Mouse (Mus musculus) embryonic facial prominence, embryonic 14.5 days (tissue): ENCODE measurements around the gene Dock1. TPM values are rescaled to one million over a fixed set of nuclear protein-coding genes. Genes with fewer than 3 reads are reported as not detected.

ENCODE experiments used
- ATAC-seq: fragments of 200-750 bp; cut with Nextera tagmentation; 2 replicates; pipeline ENCODE4 v1.8.0; 2017; ENCODE audit warnings: low read depth, moderate number of reproducible peaks, moderate TSS enrichment
- DNase-seq: peaks from one replicate; pipeline ENCODE4 v3.0.0-alpha.2; 2015; ENCODE audit warnings: low spot score
- H3K27ac ChIP-seq: fragments of 300-500 bp; sonication (generic); replicated peaks from 2 replicates; pipeline ENCODE4 v1.5.1; 2014; ENCODE audit warnings: low read depth, mild to moderate bottlenecking, low read length, moderate library complexity
- H3K27me3 ChIP-seq: fragments of 300-500 bp; sonication (generic); replicated peaks from 2 replicates; pipeline ENCODE4 v1.6.1; 2014; ENCODE audit warnings: low read length; ENCODE audit not compliant: control insufficient read depth, insufficient read depth
- H3K36me3 ChIP-seq: fragments of 300-500 bp; sonication (generic); 2 replicates; pipeline ENCODE4 v1.6.1; 2014; ENCODE audit warnings: low read length, mixed read lengths; ENCODE audit not compliant: control insufficient read depth, insufficient read depth
- H3K4me1 ChIP-seq: fragments of 300-500 bp; sonication (generic); 2 replicates; pipeline ENCODE4 v1.6.1; 2014; ENCODE audit warnings: antibody characterized with exemption, low read length; ENCODE audit not compliant: control insufficient read depth, insufficient read depth
- H3K4me2 ChIP-seq: fragments of 300-500 bp; sonication (generic); 2 replicates; pipeline ENCODE4 v1.6.1; 2014; ENCODE audit warnings: low read depth, mild to moderate bottlenecking, low read length, moderate library complexity, mixed read lengths
- H3K4me3 ChIP-seq: fragments of 300-500 bp; sonication (generic); 2 replicates; pipeline ENCODE4 v1.5.1; 2014; ENCODE audit warnings: low read depth, mild to moderate bottlenecking, low read length
- H3K9ac ChIP-seq: fragments of 300-500 bp; sonication (generic); 2 replicates; pipeline ENCODE4 v1.6.1; 2014; ENCODE audit warnings: low read depth, mild to moderate bottlenecking, low read length, moderate library complexity, mixed read lengths
- H3K9me3 ChIP-seq: fragments of 300-500 bp; sonication (generic); 2 replicates; pipeline ENCODE4 v1.6.1; 2016; ENCODE audit warnings: low read length; ENCODE audit not compliant: control insufficient read depth
- WGBS: fragments of 180-500 bp; shearing (Covaris S2); extraction: QIAGEN DNeasy Blood & Tissue Kit; methylation state at CpG from one replicate; pipeline ENCODE4 v1.1.7; 2014; 5-methylcytosine and 5-hydroxymethylcytosine counted together
- polyA plus RNA-seq: library from polyadenylated mRNA; unstranded; fragments of >200 nt; fragmentation: Nextera tagmentation; extraction: Ambion mirVana; gene quantifications from 2 replicates; pipeline ENCODE4 v1.2.1, GENCODE M21; 2014

Dock1 gene
- polyA plus RNA-seq, 1 experiment from 2014 or later, result 35.6 TPM

- Histone ChIP-seq H3K4me1 (peaks cover 1% of the 10 kb centered on the region; the same call in 1 of the 2 replicates), H3K36me3 (no peaks in the 10 kb centered on the region), H3K9ac (no peak overlapping the region), H3K9me3 (no peaks in the 10 kb centered on the region), H3K27me3 (no peaks in the 10 kb centered on the region), H3K27ac (no peak overlapping the region), H3K4me3 (no peak overlapping the region), H3K4me2 (no peak overlapping the region)
- ATAC-seq (no peak), DNase-seq (no peak)
- WGBS, result 75% methylated on average over 7 of the region's 7 CpGs
Observed at GRCm38 (mm10) chr7:134943701-134944100, 273.2 kb downstream of the Dock1 start.

GRCm38 (mm10) chr7:134945925-134946716 is 275.7 kb downstream of the Dock1 start:
- 90% methylated on average over 7 of the region's 7 CpGs for WGBS
- DNase-seq (no peak), ATAC-seq (no peak)
- Histone ChIP-seq H3K9me3 (no peaks in the 10 kb centered on the region), H3K36me3 (no peaks in the 10 kb centered on the region), H3K9ac (no peak overlapping the region), H3K4me2 (no peak overlapping the region), H3K27me3 (no peaks in the 10 kb centered on the region), H3K4me3 (no peak overlapping the region), H3K4me1 (no peaks in the 10 kb centered on the region), H3K27ac (no peak overlapping the region)

- no peaks in the 10 kb centered on the region for H3K9me3 ChIP-seq
- no peak overlapping the region for H3K9ac ChIP-seq
- H3K27ac ChIP-seq, result no peak overlapping the region
- no peak overlapping the region for H3K4me2 ChIP-seq
- no peaks in the 10 kb centered on the region for H3K4me1 ChIP-seq
- no peak overlapping the region for H3K4me3 ChIP-seq
- no peak for ATAC-seq
- no peak for DNase-seq
- no peaks in the 10 kb centered on the region for H3K36me3 ChIP-seq
- WGBS, result 92% methylated on average over 6 of the region's 6 CpGs
- no peaks in the 10 kb centered on the region for H3K27me3 ChIP-seq
Observed at GRCm38 (mm10) chr7:134959086-134959485, 288.6 kb downstream of the Dock1 start.

GRCm38 (mm10) chr7:134960871-134961270 is 290.4 kb downstream of the Dock1 start:
- ATAC-seq (no peak), DNase-seq (no peak)
- no peak overlapping the region for H3K27ac ChIP-seq
- H3K9me3 ChIP-seq, result no peaks in the 10 kb centered on the region
- H3K4me3 ChIP-seq, result no peak overlapping the region
- no peaks in the 10 kb centered on the region for H3K36me3 ChIP-seq
- no peak overlapping the region for H3K4me2 ChIP-seq
- H3K4me1 ChIP-seq, result no peaks in the 10 kb centered on the region
- no peaks in the 10 kb centered on the region for H3K27me3 ChIP-seq
- H3K9ac ChIP-seq, result no peak overlapping the region
- 57% methylated on average over 4 of the region's 4 CpGs for WGBS

- 75% methylated on average over 2 of the region's 2 CpGs for WGBS
- H3K9me3 ChIP-seq, result no peaks in the 10 kb centered on the region
- H3K9ac ChIP-seq, result no peak overlapping the region
- DNase-seq, result no peak
- H3K4me3 ChIP-seq, result no peak overlapping the region
- ATAC-seq, result no peak
- H3K27ac ChIP-seq, result no peak overlapping the region
- H3K4me1 ChIP-seq, result no peaks in the 10 kb centered on the region
- H3K4me2 ChIP-seq, result no peak overlapping the region
- H3K27me3 ChIP-seq, result no peaks in the 10 kb centered on the region
- no peaks in the 10 kb centered on the region for H3K36me3 ChIP-seq
Observed at GRCm38 (mm10) chr7:134961608-134962007, 291.2 kb downstream of the Dock1 start.

GRCm38 (mm10) chr7:134990244-134990643 is 319.8 kb downstream of the Dock1 start:
- Histone ChIP-seq H3K4me2 (no peak overlapping the region), H3K27ac (no peak overlapping the region), H3K4me3 (no peak overlapping the region), H3K9me3 (no peaks in the 10 kb centered on the region), H3K9ac (no peak overlapping the region), H3K36me3 (peaks cover 16% of the 10 kb centered on the region; the same call in 1 of the 2 replicates), H3K27me3 (no peaks in the 10 kb centered on the region), H3K4me1 (no peaks in the 10 kb centered on the region)
- ATAC-seq (no peak), DNase-seq (no peak)
- WGBS, result 86% methylated on average over 3 of the region's 3 CpGs

- no peak for DNase-seq
- 83% methylated on average over 2 of the region's 2 CpGs for WGBS
- no peaks in the 10 kb centered on the region for H3K4me1 ChIP-seq
- H3K9ac ChIP-seq, result no peak overlapping the region
- ATAC-seq, result no peak
- no peak overlapping the region for H3K4me2 ChIP-seq
- no peaks in the 10 kb centered on the region for H3K27me3 ChIP-seq
- H3K4me3 ChIP-seq, result no peak overlapping the region
- peaks cover 16% of the 10 kb centered on the region; the same call in 1 of the 2 replicates for H3K36me3 ChIP-seq
- no peak overlapping the region for H3K27ac ChIP-seq
- no peaks in the 10 kb centered on the region for H3K9me3 ChIP-seq
Observed at GRCm38 (mm10) chr7:134990911-134991310, 320.5 kb downstream of the Dock1 start.

- Histone ChIP-seq H3K4me1 (no peaks in the 10 kb centered on the region), H3K27ac (no peak overlapping the region), H3K27me3 (no peaks in the 10 kb centered on the region), H3K4me2 (no peak overlapping the region), H3K36me3 (peaks cover 21% of the 10 kb centered on the region; the same call in 1 of the 2 replicates), H3K9me3 (no peaks in the 10 kb centered on the region), H3K4me3 (no peak overlapping the region), H3K9ac (no peak overlapping the region)
- 86% methylated on average over 5 of the region's 5 CpGs for WGBS
- ATAC-seq (no peak), DNase-seq (no peak)
Observed at GRCm38 (mm10) chr7:134994983-134995382, 324.5 kb downstream of the Dock1 start.

GRCm38 (mm10) chr7:135002216-135002615 is 331.8 kb downstream of the Dock1 start:
- no peak overlapping the region for H3K4me2 ChIP-seq
- peaks cover 14% of the 10 kb centered on the region; the same call in 1 of the 2 replicates for H3K36me3 ChIP-seq
- no peak for DNase-seq
- no peaks in the 10 kb centered on the region for H3K9me3 ChIP-seq
- no peak overlapping the region for H3K27ac ChIP-seq
- no peak for ATAC-seq
- 88% methylated on average over 1 of the region's 1 CpGs for WGBS
- H3K27me3 ChIP-seq, result no peaks in the 10 kb centered on the region
- no peak overlapping the region for H3K4me3 ChIP-seq
- no peak overlapping the region for H3K9ac ChIP-seq
- no peaks in the 10 kb centered on the region for H3K4me1 ChIP-seq
